Mouse (Mus musculus) ES-E14 (cell line): ENCODE measurements around the gene BC048562. TPM values are rescaled to one million over a fixed set of nuclear protein-coding genes. Genes with fewer than 3 reads are reported as not detected.
A peak's percentile ranks its signal among the peaks of the same experiment; 100 is the strongest.

Source experiments
- DNase-seq: peaks from one replicate; pipeline ENCODE4 v3.0.0-alpha.2; 2013; ENCODE audit warnings: low read depth, low spot score
- H3K27ac ChIP-seq: 2 replicates; pipeline ENCODE4 v1.5.1; 2012; ENCODE audit warnings: low read depth, mild to moderate bottlenecking, low read length, moderate library complexity, mixed read lengths; ENCODE audit not compliant: poor library complexity, insufficient read depth, severe bottlenecking
- H3K36me3 ChIP-seq: 2 replicates; pipeline ENCODE4 v1.6.1; 2012; ENCODE audit warnings: mild to moderate bottlenecking, low read length, moderate library complexity, mixed read lengths; ENCODE audit not compliant: control insufficient read depth, poor library complexity, insufficient read depth, severe bottlenecking
- H3K4me1 ChIP-seq, 2 experiments: fragments of 150-350 bp in 1 of 2; sonication (generic) in 1 of 2; 2 replicates each; pipeline ENCODE4 v1.6.1; 2012; ENCODE audit warnings: low read length in 2 of 2, mild to moderate bottlenecking in 1 of 2, mixed read lengths in 1 of 2; ENCODE audit not compliant: control insufficient read depth in 2 of 2, insufficient read depth in 2 of 2, poor library complexity in 1 of 2
- H3K4me3 ChIP-seq, 2 experiments: fragments of 150-350 bp in 1 of 2; sonication (generic) in 1 of 2; 2 replicates each; pipeline ENCODE4 v1.5.1; 2012; ENCODE audit warnings: low read length in 2 of 2, low read depth in 1 of 2, mild to moderate bottlenecking in 1 of 2, mixed read lengths in 1 of 2; ENCODE audit not compliant: insufficient read depth in 1 of 2, poor library complexity in 1 of 2, severe bottlenecking in 1 of 2
- H3K9ac ChIP-seq: 2 replicates; pipeline ENCODE4 v1.6.1; 2012; ENCODE audit warnings: low read depth, mild to moderate bottlenecking, low read length, mixed read lengths; ENCODE audit not compliant: poor library complexity, insufficient read depth, severe bottlenecking
- H3K9me3 ChIP-seq: fragments of 150-350 bp; sonication (generic); 2 replicates; pipeline ENCODE4 v1.6.1; 2012; ENCODE audit warnings: low read depth, mild to moderate bottlenecking, low read length; ENCODE audit not compliant: control insufficient read depth, insufficient read depth
- CHD2 ChIP-seq: IDR thresholded peaks from 2 replicates; pipeline ENCODE4 v1.6.1; 2014; ENCODE audit warnings: mild to moderate bottlenecking, low read depth, low read length, inconsistent platforms
- HCFC1 ChIP-seq: IDR thresholded peaks from 2 replicates; pipeline ENCODE4 v1.6.1; 2012; ENCODE audit warnings: low read length, inconsistent platforms, borderline replicate concordance; ENCODE audit not compliant: insufficient read depth
- MAFK ChIP-seq: IDR thresholded peaks from 2 replicates; pipeline ENCODE4 v1.6.1; 2014; ENCODE audit warnings: mild to moderate bottlenecking, low read depth, low read length, inconsistent platforms; ENCODE audit not compliant: insufficient read depth
- ZC3H11A ChIP-seq: IDR thresholded peaks from 2 replicates; pipeline ENCODE4 v1.6.1; 2012; ENCODE audit warnings: low read depth, mild to moderate bottlenecking, inconsistent platforms, low read length, borderline replicate concordance
- ZNF384 ChIP-seq: IDR thresholded peaks from 2 replicates; pipeline ENCODE4 v1.6.1; 2012; ENCODE audit warnings: low read depth, low read length, inconsistent platforms
- in situ Hi-C, 2 experiments: fragments of 600-800 bp; cut with MboI; formaldehyde crosslinking; loops; one replicate each; pipeline ENCODE4 v1.15.1; 2025; ENCODE audit warnings: low sequenced_read_pairs in 2 of 2, inconsistent platforms in 1 of 2; ENCODE audit not compliant: unreplicated experiment in 2 of 2
- total RNA-seq: library from RNA; depleted of rRNA; stranded (reverse); fragments of 300-350 nt; gene quantifications from 2 replicates; pipeline ENCODE4 v1.2.3, GENCODE M21; 2012

BC048562 gene
- total RNA-seq, 1 experiment = not detected

- Histone ChIP-seq H3K9me3 (no peaks in the 10 kb centered on the region), H3K27ac (no peak overlapping the region), H3K36me3 (no peaks in the 10 kb centered on the region), H3K4me3 (peak overlapping the region in 1 of 2 experiments; percentile 58; a peak in 2 of 4 replicates), H3K4me1 (peaks cover 1 to 10% of the 10 kb centered on the region in 2 experiments; a peak in 2 of 4 replicates), H3K9ac (no peak overlapping the region)
- no peak for DNase-seq
- TF ChIP-seq CHD2 (no peak), HCFC1 (no peak), ZC3H11A (no peak), ZNF384 (no peak), MAFK (no peak)
- in situ Hi-C loops = no loop called here
Measured at GRCm38 (mm10) chr9:108480813-108481519, 44.7 kb downstream of the BC048562 start.

- Histone ChIP-seq H3K4me1 (peaks cover 1 to 10% of the 10 kb centered on the region in 2 experiments; a peak in 2 of 4 replicates), H3K36me3 (peaks cover 2% of the 10 kb centered on the region; the same call in 1 of the 2 replicates), H3K27ac (no peak overlapping the region), H3K4me3 (no peak overlapping the region), H3K9me3 (no peaks in the 10 kb centered on the region), H3K9ac (no peak overlapping the region)
- no peak for DNase-seq
- in situ Hi-C loops = no loop called here
- TF ChIP-seq ZNF384 (no peak), MAFK (no peak), ZC3H11A (no peak), HCFC1 (no peak), CHD2 (no peak)
Measured at GRCm38 (mm10) chr9:108481520-108482210, 45.4 kb downstream of the BC048562 start.

GRCm38 (mm10) chr9:108483051-108483790 is 46.9 kb downstream of the BC048562 start:
- H3K27ac ChIP-seq = no peak overlapping the region
- in situ Hi-C loops = no loop called here
- no peaks in the 10 kb centered on the region for H3K9me3 ChIP-seq
- H3K9ac ChIP-seq = no peak overlapping the region
- TF ChIP-seq HCFC1 (no peak), MAFK (no peak), CHD2 (no peak), ZC3H11A (no peak), ZNF384 (no peak)
- no peak overlapping the region for H3K4me3 ChIP-seq
- peaks cover 3% of the 10 kb centered on the region; the same call in 1 of the 2 replicates for H3K36me3 ChIP-seq
- peaks cover 1 to 10% of the 10 kb centered on the region in 2 experiments; a peak in 2 of 4 replicates for H3K4me1 ChIP-seq
- DNase-seq = no peak

GRCm38 (mm10) chr9:108484021-108484420 is 47.7 kb downstream of the BC048562 start:
- Histone ChIP-seq H3K4me3 (no peak overlapping the region), H3K9me3 (no peaks in the 10 kb centered on the region), H3K9ac (no peak overlapping the region), H3K36me3 (peaks cover 3% of the 10 kb centered on the region; the same call in 1 of the 2 replicates), H3K4me1 (peaks cover 3 to 13% of the 10 kb centered on the region in 2 experiments; a peak in 2 of 4 replicates), H3K27ac (no peak overlapping the region)
- TF ChIP-seq CHD2 (no peak), HCFC1 (no peak), MAFK (no peak), ZC3H11A (no peak), ZNF384 (no peak)
- no peak for DNase-seq
- in situ Hi-C loops = no loop called here
